Mouse (Mus musculus): ENCODE data around the gene Creld2.

- TF ChIP-seq POLR2A (IDR thresholded peaks at IDR 0.05; ENCODE audit: insufficient read depth, low read depth, low read length) (no peak), CTCF (IDR thresholded peaks at IDR 0.05; ENCODE audit: insufficient read depth, low read depth, low read length) (no peak)
These were observed 9.1 kb upstream of the Creld2 start for GRCm38 (mm10) chr15:88810369-88810768.

Measured in olfactory bulb, adult 2 months (tissue).